Mouse (Mus musculus) right cerebral cortex, postnatal 10 days (tissue): ENCODE measurements around the gene Gypa.

Experiments used
- DNase-seq, 2 experiments: peaks; one replicate each; pipeline ENCODE4 v3.0.0; 2021; ENCODE audit warnings: low spot score in 2 of 2

Gene Gypa

DNA sequence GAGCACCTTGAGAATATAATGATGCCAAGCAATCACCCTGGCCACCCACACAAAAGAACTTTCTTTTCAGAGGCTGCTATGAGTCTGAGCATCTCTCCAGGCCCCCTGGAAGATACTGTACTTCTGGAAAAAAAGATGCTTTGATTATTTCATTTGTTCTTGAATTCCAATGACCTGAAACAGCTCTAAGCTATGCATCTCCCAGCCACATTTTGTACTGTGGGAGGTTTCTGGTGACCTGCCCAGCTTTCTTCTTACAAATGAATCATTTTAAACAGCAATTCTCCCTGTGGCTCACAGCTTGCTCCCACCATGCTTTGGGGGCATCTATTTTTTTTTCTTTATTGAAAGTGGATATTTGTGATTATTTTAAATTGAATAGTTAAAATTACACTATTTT, 56.9 kb downstream of the Gypa start:
- no peak for DNase-seq

DNA sequence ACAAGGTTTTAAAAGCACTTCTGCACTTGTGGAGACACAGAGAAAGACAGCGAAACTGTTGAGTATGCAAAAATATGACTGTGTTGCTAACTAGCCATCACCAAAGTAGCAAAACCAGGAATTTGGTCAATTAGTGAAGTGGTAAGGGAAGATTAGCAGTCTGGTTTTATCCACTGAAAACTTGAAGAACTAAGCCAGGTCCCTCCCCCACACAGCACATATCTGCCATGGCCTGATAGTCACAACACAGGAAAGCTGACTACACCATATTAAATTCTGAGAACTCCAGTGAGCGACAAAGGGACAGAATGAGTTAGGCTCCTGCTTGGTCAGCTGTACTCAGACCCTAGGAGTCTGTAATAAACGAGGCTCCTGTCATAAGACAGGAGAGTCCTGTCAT, 57.7 kb downstream of the Gypa start:
- DNase-seq: no peak

DNA sequence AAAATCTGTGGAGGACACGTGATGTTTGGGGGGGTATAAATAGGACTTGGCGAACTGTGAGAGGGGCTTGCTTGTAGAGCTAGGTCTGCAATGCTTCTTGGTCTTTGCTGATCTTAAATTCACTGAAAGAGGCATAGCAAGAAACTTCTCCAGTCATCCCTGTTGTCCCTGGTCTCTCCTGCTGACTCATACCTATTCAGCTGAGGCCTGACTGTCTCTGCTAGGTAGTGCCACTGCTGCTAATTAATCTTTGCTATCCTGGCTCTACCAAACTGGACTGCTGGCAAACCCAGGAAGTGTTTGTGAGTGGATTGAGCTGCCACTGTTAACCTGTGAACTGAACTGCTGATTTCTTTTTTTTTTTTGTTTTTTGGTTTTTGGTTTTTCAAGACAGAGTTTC, 61.4 kb downstream of the Gypa start:
- DNase-seq: no peak
